Mouse (Mus musculus) mesoderm, embryonic 11.5 days (tissue): ENCODE measurements around the gene Wdr73.
"Not testable (repeated sequence)": the region's sequence is repeated elsewhere in the genome, so short reads cannot be mapped to it uniquely, and the experiment has no call there.

ENCODE experiments used
- DNase-seq: peaks from one replicate; pipeline ENCODE4 v3.0.0-alpha.2; 2012; ENCODE audit warnings: low read depth, low spot score

Gene Wdr73

GRCm38 (mm10) chr7:80900944-80901501 is at the start of gene Wdr73:
Gene Wdr73 (minus strand): TSS chr7:80901269.
- DNase-seq, result peak; percentile 93

- DNase-seq, result peak; percentile 93
Measured at GRCm38 (mm10) chr7:80947445-80948350, 46.6 kb upstream of the Wdr73 start, which contains the start of gene Sec11a. Gene Sec11a (minus strand): TSS chr7:80947780.

GRCm38 (mm10) chr7:80939808-80940207 is 38.7 kb upstream of the Wdr73 start:
- no peak for DNase-seq

GRCm38 (mm10) chr7:80937304-80937666 is 36.2 kb upstream of the Wdr73 start:
- not testable (repeated sequence) for DNase-seq

- not testable (repeated sequence) for DNase-seq
Measured at GRCm38 (mm10) chr7:80936617-80937303, 35.7 kb upstream of the Wdr73 start.

GRCm38 (mm10) chr7:80935834-80936233 is 34.8 kb upstream of the Wdr73 start:
- no peak for DNase-seq

- DNase-seq, result no peak
Measured at GRCm38 (mm10) chr7:80932777-80933176, 31.7 kb upstream of the Wdr73 start.

- no peak for DNase-seq
Measured at GRCm38 (mm10) chr7:80931618-80932207, 30.6 kb upstream of the Wdr73 start.

- no peak for DNase-seq
Measured at GRCm38 (mm10) chr7:80923165-80923564, 22.1 kb upstream of the Wdr73 start.

GRCm38 (mm10) chr7:80919647-80920008 is 18.6 kb upstream of the Wdr73 start:
- DNase-seq, result no peak

- DNase-seq, result no peak
Measured at GRCm38 (mm10) chr7:80918982-80919646, 18.0 kb upstream of the Wdr73 start.

- DNase-seq, result no peak
Measured at GRCm38 (mm10) chr7:80917916-80918465, 16.9 kb upstream of the Wdr73 start.

- DNase-seq, result no peak
Measured at GRCm38 (mm10) chr7:80912496-80912895, 11.4 kb upstream of the Wdr73 start.

GRCm38 (mm10) chr7:80911053-80911452 is 10.0 kb upstream of the Wdr73 start:
- DNase-seq, result no peak

GRCm38 (mm10) chr7:80904921-80905515 is 3.9 kb upstream of the Wdr73 start, which contains the start of gene Nmb:
Gene Nmb (minus strand): TSS chr7:80905076.
- peak; percentile 70 for DNase-seq

- no peak for DNase-seq
Measured at GRCm38 (mm10) chr7:80903625-80904422, 2.8 kb upstream of the Wdr73 start.

GRCm38 (mm10) chr7:80901541-80902274 is 639 bp upstream of the Wdr73 start:
- no peak for DNase-seq

GRCm38 (mm10) chr7:80897721-80898120 is 3.3 kb downstream of the Wdr73 start:
- DNase-seq, result no peak

- no peak for DNase-seq
Measured at GRCm38 (mm10) chr7:80897134-80897533, 3.9 kb downstream of the Wdr73 start.
